Mouse (Mus musculus) heart, postnatal 36 days (tissue): ENCODE results near the gene Gm29276. TPM values are rescaled to one million over a fixed set of nuclear protein-coding genes. Genes with fewer than 3 reads are reported as not detected.
"Not testable (repeated sequence)": the region's sequence is repeated elsewhere in the genome, so short reads cannot be mapped to it uniquely, and the experiment has no call there.

Source experiments
- DNase-seq, 2 experiments: peaks; one replicate each; pipeline ENCODE4 v3.0.0; 2021 to 2022
- intact Hi-C: fragments of 180-260 bp; cut with DNase I; formaldehyde crosslinking; loops from one replicate; pipeline ENCODE4 v1.15.1; 2025
- total RNA-seq, 2 experiments: library from RNA; stranded (reverse); gene quantifications; 2 replicates each; pipeline ENCODE4 v1.2.3; 2021

Gm29276 gene
- not detected for total RNA-seq

GRCm38 (mm10) chrY:42582150-42582549 lies at the start of gene Gm29276:
Gm29276 (minus strand) TSS chrY:42582250.
- intact Hi-C loops, DNase-seq: not testable (repeated sequence)
